Mouse (Mus musculus) heart, postnatal 0 days (tissue): ENCODE data around the gene Tmem239.

Experiments used
- CTCF ChIP-seq: IDR thresholded peaks from 2 replicates; pipeline ENCODE4 v1.5.1; 2016; ENCODE audit warnings: antibody characterized with exemption, control low read depth, low read depth
- EP300 ChIP-seq: IDR thresholded peaks from 2 replicates; pipeline ENCODE4 v1.6.1; 2016; ENCODE audit warnings: antibody characterized with exemption, low read depth

DNA sequence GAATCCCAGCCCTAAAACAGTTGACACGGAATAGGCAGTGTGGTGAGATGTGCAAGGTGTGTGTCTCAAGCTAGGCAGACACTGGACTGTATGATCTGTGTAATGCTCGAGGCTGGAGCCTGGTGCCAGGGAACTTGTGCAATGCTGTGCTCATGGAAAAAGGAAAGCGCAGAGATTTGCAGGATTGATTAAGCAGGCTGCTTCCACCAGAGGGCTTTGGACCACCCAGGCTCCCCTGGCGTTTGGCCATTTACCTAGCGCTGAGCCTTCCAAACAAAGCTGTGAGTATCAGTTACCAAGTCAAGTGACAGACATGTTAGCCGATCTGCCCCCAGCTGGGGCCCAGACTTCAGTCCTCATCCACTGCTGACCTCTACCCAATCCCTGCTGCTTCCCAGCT is 1.9 kb downstream of the Tmem239 start:
- no peak for TF ChIP-seq CTCF
- TF ChIP-seq EP300: no peak
